Mouse (Mus musculus) kidney, adult 9 months (tissue): ENCODE measurements around the gene Ccdc69.

Experiments used
- DNase-seq: peaks from one replicate; pipeline ENCODE4 v3.0.0; 2022

Ccdc69 gene

GRCm38 (mm10) chr11:55096731-55097462 lies 19.0 kb upstream of the Ccdc69 start:
- DNase-seq: peak; percentile 86

- peak; percentile 83 for DNase-seq
Measured at GRCm38 (mm10) chr11:55096296-55096695, 18.4 kb upstream of the Ccdc69 start.

- DNase-seq: no peak
Measured at GRCm38 (mm10) chr11:55093096-55093495, 15.2 kb upstream of the Ccdc69 start.

GRCm38 (mm10) chr11:55089892-55090291 lies 12.0 kb upstream of the Ccdc69 start:
- no peak for DNase-seq

- DNase-seq: peak; percentile 72
Measured at GRCm38 (mm10) chr11:55087006-55087405, 9.1 kb upstream of the Ccdc69 start.

- no peak for DNase-seq
Measured at GRCm38 (mm10) chr11:55085396-55085795, 7.5 kb upstream of the Ccdc69 start.

GRCm38 (mm10) chr11:55084629-55085028 lies 6.7 kb upstream of the Ccdc69 start:
- no peak for DNase-seq

GRCm38 (mm10) chr11:55081206-55081605 lies 3.3 kb upstream of the Ccdc69 start:
- DNase-seq: no peak

GRCm38 (mm10) chr11:55079180-55079579 lies 1.2 kb upstream of the Ccdc69 start:
- no peak for DNase-seq

GRCm38 (mm10) chr11:55078502-55078901 lies 571 bp upstream of the Ccdc69 start:
- no peak for DNase-seq

- DNase-seq: no peak
Measured at GRCm38 (mm10) chr11:55076234-55076633, 1.7 kb downstream of the Ccdc69 start.

- no peak for DNase-seq
Measured at GRCm38 (mm10) chr11:55075602-55076001, 2.3 kb downstream of the Ccdc69 start.

GRCm38 (mm10) chr11:55073191-55073590 lies 4.7 kb downstream of the Ccdc69 start:
- no peak for DNase-seq

- DNase-seq: no peak
Measured at GRCm38 (mm10) chr11:55072467-55072866, 5.5 kb downstream of the Ccdc69 start.

GRCm38 (mm10) chr11:55071344-55071743 lies 6.6 kb downstream of the Ccdc69 start:
- DNase-seq: no peak

GRCm38 (mm10) chr11:55069023-55069422 lies 8.9 kb downstream of the Ccdc69 start:
- no peak for DNase-seq

GRCm38 (mm10) chr11:55066921-55067320 lies 11.0 kb downstream of the Ccdc69 start:
- no peak for DNase-seq

- DNase-seq: no peak
Measured at GRCm38 (mm10) chr11:55062856-55063255, 15.1 kb downstream of the Ccdc69 start.

- no peak for DNase-seq
Measured at GRCm38 (mm10) chr11:55060802-55061201, 17.1 kb downstream of the Ccdc69 start.

- no peak for DNase-seq
Measured at GRCm38 (mm10) chr11:55057511-55057910, 20.4 kb downstream of the Ccdc69 start.

- peak; percentile 42 for DNase-seq
Measured at GRCm38 (mm10) chr11:55050837-55051510, 27.0 kb downstream of the Ccdc69 start.

- peak; percentile 63 for DNase-seq
Measured at GRCm38 (mm10) chr11:55046600-55046999, 31.3 kb downstream of the Ccdc69 start.

GRCm38 (mm10) chr11:55041348-55041747 lies 36.6 kb downstream of the Ccdc69 start:
- DNase-seq: no peak

GRCm38 (mm10) chr11:55039591-55039990 lies 38.3 kb downstream of the Ccdc69 start:
- DNase-seq: peak; percentile 84
